Mouse (Mus musculus) naive thymus-derived CD4-positive, alpha-beta T cell, adult 2 months (primary cell): Measurements from ENCODE around the gene Casp14.

Source experiments
- DNase-seq: peaks from one replicate; pipeline ENCODE4 v3.0.0-alpha.2; 2011; ENCODE audit warnings: low read depth

Gene Casp14

GRCm38 (mm10) chr10:78718056-78718455 is at the start of gene Casp14:
TSS of gene Casp14 (minus strand) at chr10:78718294.
- no peak for DNase-seq

- no peak for DNase-seq
These were observed 47.5 kb upstream of the Casp14 start for GRCm38 (mm10) chr10:78765570-78765969.

- peak; percentile 41 for DNase-seq
These were observed 37.9 kb upstream of the Casp14 start for GRCm38 (mm10) chr10:78756021-78756420.

- DNase-seq: no peak
These were observed 34.5 kb upstream of the Casp14 start, which contains the start of gene Ccdc105 for GRCm38 (mm10) chr10:78752452-78753191. TSS of gene Ccdc105 (minus strand) at chr10:78753065.

GRCm38 (mm10) chr10:78748946-78749345 is 30.9 kb upstream of the Casp14 start:
- no peak for DNase-seq

- no peak for DNase-seq
These were observed 30.1 kb upstream of the Casp14 start for GRCm38 (mm10) chr10:78748161-78748560.

- DNase-seq: no peak
These were observed 29.1 kb upstream of the Casp14 start for GRCm38 (mm10) chr10:78747035-78747721.

GRCm38 (mm10) chr10:78745453-78746232 is 27.5 kb upstream of the Casp14 start:
- DNase-seq: no peak

GRCm38 (mm10) chr10:78743721-78744120 is 25.6 kb upstream of the Casp14 start:
- DNase-seq: no peak

- no peak for DNase-seq
These were observed 21.7 kb upstream of the Casp14 start for GRCm38 (mm10) chr10:78739821-78740220.

GRCm38 (mm10) chr10:78727876-78728275 is 9.8 kb upstream of the Casp14 start:
- DNase-seq: no peak

- no peak for DNase-seq
These were observed 8.9 kb upstream of the Casp14 start for GRCm38 (mm10) chr10:78727035-78727434.

- no peak for DNase-seq
These were observed 5.3 kb upstream of the Casp14 start for GRCm38 (mm10) chr10:78723416-78723815.

- no peak for DNase-seq
These were observed 4.6 kb upstream of the Casp14 start for GRCm38 (mm10) chr10:78722654-78723053.

GRCm38 (mm10) chr10:78722036-78722435 is 3.9 kb upstream of the Casp14 start:
- no peak for DNase-seq

- no peak for DNase-seq
These were observed 1.9 kb downstream of the Casp14 start for GRCm38 (mm10) chr10:78716231-78716630.

- DNase-seq: no peak
These were observed 2.9 kb downstream of the Casp14 start for GRCm38 (mm10) chr10:78715156-78715555.

GRCm38 (mm10) chr10:78714129-78714528 is 4.0 kb downstream of the Casp14 start:
- DNase-seq: no peak

GRCm38 (mm10) chr10:78710706-78711105 is 7.4 kb downstream of the Casp14 start:
- no peak for DNase-seq

- DNase-seq: no peak
These were observed 17.2 kb downstream of the Casp14 start for GRCm38 (mm10) chr10:78700881-78701280.

- no peak for DNase-seq
These were observed 28.1 kb downstream of the Casp14 start for GRCm38 (mm10) chr10:78689973-78690372.

GRCm38 (mm10) chr10:78686995-78687577 is 31.0 kb downstream of the Casp14 start:
- DNase-seq: no peak
